Mouse (Mus musculus) heart, postnatal 36 days (tissue): ENCODE data around the gene Rhoh. TPM values are rescaled to one million over a fixed set of nuclear protein-coding genes. Genes with fewer than 3 reads are reported as not detected.

Experiments
- DNase-seq, 2 experiments: peaks; one replicate each; pipeline ENCODE4 v3.0.0; 2021 to 2022
- intact Hi-C: fragments of 180-260 bp; cut with DNase I; formaldehyde crosslinking; loops from one replicate; pipeline ENCODE4 v1.15.1; 2025
- total RNA-seq, 2 experiments: library from RNA; stranded (reverse); gene quantifications; 2 replicates each; pipeline ENCODE4 v1.2.3; 2021

The Rhoh gene
- total RNA-seq, 2 experiments from 2014 or later, result 0.42 to 0.92 TPM

DNA sequence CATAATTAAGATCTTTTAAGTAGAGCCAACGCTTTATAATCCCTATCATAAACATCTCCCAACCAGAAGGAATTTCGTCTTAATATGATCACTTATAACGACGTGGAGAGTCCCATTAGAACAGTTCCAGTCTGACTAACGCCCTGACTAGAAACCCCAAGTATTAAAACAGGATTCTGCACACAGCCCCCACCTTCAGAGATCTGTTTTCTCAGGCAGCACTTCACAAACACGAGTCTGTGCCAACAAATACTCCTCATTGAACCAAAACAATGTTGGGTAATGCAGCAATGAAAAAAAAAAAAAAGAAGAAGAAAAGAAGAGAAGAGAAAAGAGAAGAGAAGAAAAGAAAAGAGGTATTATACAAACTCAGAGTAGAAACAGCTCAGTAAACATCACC, 1.6 kb upstream of the Rhoh start:
- DNase-seq, result no peak
- intact Hi-C loops, result no loop called here

DNA sequence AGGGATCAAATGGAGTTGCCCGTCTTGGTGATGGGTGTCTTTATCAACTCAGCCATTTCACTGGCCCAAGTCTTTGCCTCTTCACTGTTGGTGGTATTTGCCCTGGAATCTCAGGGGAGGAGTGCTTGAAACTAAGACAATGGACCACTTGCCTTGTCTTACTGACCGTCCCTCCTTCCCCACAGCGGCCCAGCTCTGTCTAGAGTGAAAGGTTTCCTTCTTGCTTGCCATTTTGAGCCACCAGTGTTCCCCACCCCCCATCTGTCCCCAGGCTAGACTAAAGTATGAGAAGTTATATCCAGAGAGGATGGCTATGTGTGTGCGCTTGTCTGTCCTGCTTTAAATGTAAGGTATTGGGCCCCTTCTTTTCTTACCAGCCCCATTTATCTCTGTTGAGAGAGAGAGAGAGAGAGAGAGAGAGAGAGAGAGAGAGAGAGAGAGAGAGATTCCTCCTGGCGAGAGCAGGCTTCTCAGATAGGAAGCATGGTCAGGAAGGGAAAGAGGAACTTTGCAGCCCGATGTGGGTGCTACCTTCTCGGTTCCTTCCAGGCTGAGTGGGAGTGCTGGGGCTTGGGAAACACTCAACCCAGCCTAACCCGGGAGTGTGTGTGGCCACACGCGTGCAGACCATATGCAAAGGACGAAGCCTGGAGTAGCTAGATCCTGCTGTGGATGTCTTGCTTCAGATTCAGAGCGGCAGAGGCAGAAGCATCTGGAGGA, 572 bp upstream of the Rhoh start:
- peak in 1 of 2 experiments; percentile 24 for DNase-seq
- intact Hi-C loops, result no loop called here

DNA sequence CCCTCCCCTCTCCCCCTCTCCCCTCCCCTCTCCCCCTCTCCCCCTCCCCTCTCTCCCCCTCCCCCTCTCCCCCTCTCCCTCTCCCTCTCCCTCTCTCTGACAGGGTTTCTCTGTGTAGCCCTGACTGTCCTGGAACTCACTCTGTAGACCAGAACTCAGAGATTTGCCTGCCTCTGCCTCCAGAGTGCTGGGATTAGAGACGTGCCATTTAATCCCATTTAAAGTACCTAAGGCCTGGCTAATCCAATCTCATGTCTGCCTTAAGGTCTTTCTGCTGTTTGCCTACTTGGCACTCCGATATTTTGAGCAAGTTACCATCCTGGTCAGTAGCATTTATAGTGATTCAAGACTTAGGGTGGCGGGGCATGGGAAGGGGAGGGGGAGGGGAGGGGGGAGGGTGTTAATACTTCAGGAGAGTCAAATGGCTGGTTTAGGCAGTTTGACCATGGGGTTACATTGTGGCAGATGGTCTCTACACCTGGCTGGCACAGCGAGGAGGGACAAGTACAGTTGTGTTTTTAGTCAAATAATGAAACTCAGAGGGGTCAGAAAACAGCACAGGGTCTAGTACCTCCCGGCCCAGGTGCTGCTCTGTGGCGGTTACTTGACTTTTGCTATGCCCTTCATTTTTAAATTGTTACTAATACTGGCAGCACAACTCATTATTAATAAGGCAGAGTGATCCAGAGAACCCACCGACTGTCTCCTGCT, 1.4 kb downstream of the Rhoh start:
- no peak for DNase-seq
- intact Hi-C loops, result no loop called here

DNA sequence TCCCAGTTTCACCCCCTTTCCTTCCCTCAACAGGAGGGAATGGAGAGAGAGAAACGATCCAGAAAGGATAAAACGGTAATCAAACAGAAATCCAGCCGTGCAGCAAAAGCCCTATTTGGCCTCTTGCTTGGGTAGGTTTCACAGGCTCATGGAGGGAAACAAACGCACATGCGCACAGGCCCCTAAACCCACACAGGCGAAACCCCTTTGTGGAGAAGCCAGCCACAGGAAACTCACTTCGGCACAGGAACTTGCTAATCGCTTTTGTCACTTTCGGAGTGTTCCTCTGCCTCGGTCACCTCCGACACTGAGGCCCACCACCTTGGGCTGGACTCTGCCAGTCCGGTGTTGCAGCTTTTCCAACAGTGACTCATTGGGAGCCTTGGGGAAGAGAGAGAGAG, 2.3 kb downstream of the Rhoh start:
- intact Hi-C loops, result no loop called here

DNA sequence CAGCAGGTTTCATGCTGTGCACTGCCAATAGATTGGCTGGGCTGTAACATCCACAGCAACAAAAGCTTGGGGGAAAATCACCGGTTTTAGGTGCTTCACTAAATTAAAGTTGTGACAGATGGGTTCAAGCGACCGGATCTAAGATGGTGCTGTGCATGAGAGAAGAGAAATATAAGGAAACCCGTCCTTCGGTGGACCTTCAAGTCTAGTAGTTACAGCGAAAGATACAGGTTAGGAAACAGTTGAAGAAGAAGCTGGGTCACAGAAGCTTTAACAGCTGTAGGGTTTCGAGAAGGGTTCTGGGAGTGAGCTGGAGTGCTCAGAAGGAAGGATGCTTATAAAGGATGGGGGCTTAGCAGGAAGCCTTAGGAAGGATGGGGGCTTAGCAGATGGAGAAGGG, 3.5 kb downstream of the Rhoh start:
- intact Hi-C loops, result no loop called here

More for the DNA sequence above, 2.3 kb downstream of the Rhoh start:
- DNase-seq, result peak; percentile 38 to 44

DNA sequence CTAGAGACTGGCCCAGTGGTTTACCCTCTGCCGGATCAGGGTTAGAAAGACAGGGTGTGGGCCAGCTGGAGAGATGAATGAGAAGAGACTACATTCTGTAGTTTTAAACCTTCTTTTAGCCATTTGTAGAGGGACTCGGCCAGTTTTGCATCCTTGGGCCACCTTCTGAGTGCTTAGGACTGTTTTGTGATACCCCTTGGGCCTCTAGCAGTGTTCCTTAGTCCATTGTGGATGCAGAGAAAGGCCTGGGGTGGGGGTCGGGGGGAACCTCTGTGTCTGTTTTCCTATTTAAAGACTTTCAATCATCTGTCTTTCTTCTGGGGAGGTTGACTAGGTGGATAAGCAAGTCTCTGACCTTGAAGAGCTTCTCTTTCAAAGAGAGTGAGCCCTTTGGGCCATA, 3.9 kb downstream of the Rhoh start:
- intact Hi-C loops, result no loop called here
- no peak for DNase-seq

More for the DNA sequence above, 3.5 kb downstream of the Rhoh start:
- no peak for DNase-seq

DNA sequence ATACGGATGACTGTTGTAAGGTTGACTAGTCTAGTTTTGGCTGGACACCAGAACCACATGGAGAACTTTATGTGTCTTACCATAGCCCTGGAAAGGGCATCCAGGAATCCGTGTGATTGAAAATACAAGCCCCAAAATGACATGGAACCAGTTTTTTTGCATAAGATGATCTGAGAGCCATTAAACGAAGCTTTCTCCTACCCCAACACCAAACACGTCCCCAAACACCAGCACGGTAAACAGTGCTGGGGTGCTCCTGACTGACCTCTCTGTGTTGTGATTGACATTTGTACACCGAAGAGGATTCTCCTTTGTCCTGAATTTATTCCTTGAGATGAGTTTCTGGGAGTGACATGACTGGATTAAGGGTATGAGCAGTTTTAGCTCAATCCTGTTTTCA, 5.6 kb downstream of the Rhoh start:
- DNase-seq, result no peak
- intact Hi-C loops, result no loop called here

DNA sequence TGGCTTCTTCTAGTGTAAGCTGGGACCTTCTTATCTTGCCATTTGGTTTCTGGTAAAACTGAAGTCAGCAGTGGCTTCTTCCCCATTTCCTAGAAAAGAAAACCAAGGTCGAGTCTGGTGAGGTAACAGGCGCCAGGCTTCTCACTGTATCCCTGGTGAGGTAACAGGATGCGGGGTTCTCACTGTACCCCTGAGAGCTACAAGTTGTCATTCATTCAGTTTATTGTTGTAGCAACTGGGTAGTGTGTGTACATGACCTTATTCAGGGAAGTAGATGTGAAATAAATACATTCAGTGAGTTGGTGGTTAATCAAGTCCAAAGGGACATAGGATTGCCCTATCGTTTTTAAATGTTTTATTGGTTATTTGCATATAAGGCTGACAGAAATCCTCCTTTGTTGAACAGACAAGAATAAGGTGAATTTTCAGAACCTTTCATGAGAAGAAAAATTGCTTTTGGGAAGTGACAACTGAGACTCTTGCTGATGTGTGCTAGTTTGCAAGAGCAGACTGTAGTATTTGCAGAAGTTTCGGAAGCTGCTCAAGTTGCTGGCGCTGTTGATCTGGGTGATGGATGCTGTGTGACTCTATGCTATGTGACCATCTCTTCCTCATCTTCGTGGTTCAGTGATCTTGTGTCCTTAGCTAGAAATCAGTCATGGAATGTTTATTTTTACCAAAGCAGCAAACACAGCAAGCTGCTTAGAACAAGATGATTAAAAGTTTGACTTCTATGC, 6.5 kb downstream of the Rhoh start:
- DNase-seq, result no peak
- intact Hi-C loops, result no loop called here

DNA sequence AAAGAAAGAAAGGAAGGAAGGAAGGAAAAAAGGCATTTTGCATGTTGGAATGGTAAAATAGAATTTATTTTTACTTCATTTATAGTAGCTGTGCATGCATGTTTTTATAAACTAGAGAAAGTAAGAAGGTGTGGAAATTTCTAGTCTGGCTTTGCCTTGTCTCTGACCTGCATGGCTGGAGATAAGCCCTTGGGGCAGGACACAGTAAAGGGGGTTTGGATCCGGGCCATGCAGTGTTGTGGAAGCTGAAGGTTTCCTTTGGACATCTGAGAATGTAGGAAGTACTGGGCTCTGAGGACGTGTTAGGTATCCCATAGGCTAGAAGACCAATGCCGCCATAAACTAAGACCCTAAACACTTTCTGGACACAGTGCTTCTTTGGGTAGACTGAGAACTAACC, 7.4 kb downstream of the Rhoh start:
- intact Hi-C loops, result no loop called here
- DNase-seq, result no peak

DNA sequence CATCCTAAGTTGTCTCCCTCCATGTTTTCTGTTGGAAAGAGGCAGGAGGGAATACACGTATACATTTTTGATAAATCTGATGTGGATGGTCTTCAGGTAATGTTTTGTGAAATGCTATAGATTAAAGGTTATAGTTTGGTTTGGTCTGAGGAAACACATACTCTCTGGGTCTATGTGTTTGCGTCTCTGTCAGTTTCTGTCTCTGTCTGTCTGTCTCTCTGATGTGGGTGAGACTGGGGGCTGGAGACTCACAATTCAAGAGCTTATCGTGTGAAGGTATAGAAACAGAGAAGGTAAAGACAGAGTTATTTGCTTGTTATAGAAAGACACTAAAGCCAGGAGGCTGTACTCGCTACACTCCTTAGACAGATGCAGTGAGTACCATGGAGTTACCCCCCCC, 8.6 kb downstream of the Rhoh start:
- DNase-seq, result no peak
- intact Hi-C loops, result no loop called here

DNA sequence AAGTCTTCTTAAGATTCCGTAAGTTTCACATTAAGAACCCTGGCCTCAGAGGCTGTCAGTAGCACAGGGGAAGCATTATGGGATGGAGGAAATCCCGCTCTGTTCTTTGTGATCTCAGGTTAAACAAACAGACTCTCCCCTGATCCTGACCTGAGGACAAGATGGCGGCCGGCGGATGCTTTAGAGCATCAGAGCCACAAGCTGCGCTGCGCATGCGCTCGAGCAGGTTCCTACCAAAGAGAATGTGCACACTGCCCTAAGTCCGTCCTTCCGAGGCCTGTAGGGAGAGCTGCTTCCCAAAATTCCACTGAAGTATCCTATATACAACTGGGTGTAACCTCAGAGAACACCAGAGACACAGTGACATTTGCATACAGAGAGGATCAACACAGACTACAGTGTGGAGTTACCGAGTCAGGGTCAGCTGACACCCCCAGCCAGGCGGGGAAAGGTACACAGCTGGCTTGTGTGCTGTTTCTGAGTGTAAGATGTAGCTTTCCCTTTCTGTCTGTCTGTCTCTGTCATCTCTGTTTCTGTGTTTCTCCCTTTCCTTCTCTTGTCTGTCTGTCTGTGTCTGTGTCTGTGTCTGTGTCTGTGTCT, 10.4 kb downstream of the Rhoh start:
- intact Hi-C loops, result no loop called here

DNA sequence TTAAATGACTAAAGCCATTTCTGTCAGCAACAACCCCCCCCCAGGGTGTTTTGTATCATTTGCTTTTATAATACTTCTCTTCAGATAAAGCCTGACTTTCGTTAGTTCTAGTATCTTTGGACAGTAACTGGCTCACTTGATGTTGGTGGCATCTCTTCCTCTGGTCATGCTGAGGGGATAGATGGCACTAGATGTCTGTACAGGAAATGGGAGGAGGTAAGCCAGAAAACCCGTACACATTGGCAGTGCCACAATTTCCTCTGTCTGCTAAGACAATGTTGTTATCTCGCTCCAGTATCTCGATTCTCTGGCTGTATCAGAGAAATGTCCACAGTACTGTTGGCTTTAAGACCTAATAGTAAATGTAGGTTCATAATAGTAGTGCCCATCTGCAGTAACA, 12.2 kb downstream of the Rhoh start:
- intact Hi-C loops, result no loop called here
- DNase-seq, result no peak

More for the DNA sequence above, 10.4 kb downstream of the Rhoh start:
- no peak for DNase-seq

DNA sequence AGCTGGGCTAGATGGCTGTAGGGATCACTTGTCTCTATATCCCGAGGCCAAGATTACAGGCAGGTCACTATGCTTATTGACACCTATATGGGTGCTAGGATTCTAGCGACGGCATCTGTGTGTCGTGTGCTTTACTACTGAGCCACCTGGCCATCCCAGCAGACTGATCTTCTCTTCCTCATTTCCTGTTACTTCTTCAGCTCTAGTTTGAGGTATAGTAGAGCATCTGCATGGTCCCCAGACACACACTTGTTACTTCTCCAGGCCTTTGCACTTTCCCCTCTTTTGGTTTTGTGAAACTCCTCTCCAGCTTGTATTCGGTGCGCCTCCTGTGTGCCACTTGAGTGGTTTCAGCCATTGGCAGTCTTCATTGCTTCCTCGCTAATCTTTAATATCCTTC, 14.3 kb downstream of the Rhoh start:
- intact Hi-C loops, result no loop called here
- DNase-seq, result no peak

DNA sequence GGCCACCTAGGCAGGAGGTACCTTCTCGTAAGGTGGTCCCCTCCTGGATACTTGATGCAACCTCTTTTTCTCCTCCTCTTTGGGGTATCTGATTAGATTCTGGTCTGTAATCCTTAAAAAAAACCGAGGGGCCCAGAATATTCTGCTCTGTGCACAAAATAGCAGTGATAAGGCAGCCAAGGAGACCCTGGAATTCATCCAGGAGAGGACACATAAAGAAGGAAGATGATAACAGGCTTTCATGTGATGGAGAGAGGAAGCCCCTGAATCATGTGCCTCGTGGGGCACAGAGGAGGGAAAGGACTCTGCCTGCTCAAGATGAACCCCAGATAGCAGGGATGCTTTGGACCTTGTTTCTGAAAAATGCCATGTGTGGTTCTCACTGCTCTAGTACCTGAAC, 17.4 kb downstream of the Rhoh start:
- no peak for DNase-seq
- intact Hi-C loops, result no loop called here

DNA sequence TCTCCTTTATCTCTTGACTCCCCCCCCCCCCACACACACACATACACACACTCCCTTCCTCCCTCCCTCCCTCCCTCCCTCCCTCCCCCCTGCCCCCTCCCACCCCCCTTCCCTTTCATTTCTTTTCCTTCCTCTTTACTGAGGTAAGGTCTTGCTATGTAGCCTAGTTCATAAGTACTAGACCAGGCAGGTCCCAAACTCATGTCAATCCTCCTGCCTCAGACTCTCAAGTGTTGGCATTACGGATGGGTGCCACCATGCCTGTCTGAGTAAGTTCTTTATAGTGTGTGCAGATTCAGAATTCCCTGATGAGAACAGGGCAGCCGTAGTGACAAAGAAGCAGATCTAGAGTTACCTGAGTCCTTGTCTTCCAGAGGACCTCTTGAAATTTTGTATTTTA, 20.2 kb downstream of the Rhoh start:
- DNase-seq, result no peak
- intact Hi-C loops, result no loop called here

DNA sequence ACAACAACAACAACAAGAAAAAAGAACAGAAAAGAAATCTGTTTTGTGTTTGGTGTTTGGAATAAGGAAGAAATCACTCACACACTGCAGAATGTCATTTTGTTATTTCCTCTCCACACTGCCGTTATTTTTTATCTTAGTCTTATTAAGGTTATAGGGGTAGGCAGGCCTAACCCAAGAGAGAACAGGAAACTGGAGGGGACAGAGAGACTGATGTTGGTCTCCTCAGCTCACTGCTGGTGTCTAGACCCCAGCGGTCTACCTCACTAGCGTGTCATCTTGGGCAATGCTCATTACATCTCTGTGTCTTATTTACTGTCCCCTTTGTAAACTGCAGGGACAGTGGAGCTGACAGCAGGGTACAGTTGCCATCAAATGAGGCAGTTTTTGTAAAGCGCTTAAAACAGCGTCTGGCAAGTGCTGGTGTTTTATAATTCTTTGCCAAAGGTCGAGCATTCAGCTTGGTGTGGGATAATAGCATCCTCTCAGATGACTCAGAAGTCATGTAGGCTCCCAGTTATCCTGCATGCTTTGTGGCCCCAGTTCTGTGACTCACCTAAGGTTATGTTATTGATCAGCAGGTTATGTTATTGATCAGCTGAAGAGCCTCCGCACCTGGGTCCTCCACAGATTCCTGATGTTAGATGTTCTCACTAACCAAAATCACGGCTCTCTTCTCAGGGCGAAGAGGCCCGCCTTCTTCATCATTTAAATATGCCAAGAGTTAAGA, 21.6 kb downstream of the Rhoh start:
- intact Hi-C loops, result no loop called here

DNA sequence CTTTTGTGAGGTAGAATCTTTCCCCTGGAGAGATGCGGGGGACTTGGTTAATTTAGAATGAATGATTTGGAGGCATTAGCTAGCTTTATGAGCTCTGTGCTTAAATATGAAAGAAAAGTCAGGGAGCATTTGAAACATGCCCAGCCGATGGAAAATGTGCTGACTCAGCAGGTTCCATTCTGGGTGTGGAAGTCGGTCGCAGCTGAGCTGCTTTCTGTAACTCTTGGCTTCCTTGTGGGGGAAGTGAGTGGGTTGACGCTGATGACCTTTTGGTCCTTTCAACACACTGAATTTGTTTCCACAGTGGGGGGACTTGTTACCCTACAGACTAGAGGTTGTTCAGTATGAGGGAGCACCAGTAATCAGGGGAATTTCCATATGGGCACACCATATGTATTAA, 22.3 kb downstream of the Rhoh start:
- no peak for DNase-seq
- intact Hi-C loops, result no loop called here

More for the DNA sequence above, 21.6 kb downstream of the Rhoh start:
- no peak for DNase-seq

DNA sequence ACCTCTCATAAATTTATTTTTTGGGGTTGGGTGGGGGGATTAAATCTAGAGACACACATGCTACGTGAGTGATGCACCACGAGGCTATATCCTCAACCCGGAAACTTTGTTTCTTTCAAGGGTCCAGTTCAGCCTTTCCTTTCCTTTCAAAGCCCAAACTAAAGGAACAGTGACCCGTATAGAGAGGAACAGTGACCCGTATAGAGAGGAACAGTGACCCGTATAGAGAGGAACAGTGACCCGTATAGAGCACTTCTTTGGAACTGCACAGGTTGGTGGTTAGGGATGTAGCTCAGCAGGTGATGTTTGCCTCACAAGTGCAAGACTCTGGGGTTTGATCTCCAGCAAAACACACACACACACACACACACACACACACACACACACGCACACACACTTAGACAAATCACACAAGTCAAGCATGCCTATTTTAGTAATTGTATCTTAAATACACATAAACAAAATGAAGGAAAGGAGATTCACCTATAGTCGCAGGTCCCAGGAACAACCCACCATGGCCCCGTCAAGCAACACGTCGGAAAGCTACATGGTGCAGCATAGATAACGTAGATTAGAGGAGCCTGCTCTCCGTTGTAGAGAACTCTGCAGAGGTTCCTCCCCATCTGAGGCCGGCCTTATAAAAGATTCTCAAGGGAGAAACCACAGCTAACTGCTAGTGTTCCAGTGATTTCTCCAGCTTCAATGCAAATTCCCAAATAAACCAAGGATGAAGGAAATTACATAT, 24.9 kb downstream of the Rhoh start:
- DNase-seq, result no peak
- intact Hi-C loops, result no loop called here

DNA sequence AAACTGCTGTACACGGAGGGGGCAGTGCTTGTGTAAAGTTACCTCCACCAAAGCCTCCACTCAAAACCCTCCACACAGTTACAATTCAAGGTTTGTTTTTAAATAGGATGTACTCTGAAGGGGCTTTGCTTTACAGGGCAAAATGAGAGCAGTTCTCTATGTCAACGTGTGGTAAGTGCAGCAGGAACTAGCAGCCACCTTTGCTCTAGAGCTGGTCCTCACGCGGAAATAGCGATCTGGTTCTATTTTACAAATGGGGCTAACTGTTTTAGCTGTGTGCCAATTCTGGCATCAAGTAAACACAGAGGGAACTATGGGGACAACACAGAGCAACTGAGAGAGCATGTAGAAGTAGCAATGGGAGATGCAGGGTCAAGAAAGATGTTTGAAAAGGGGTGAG, 27.1 kb downstream of the Rhoh start:
- DNase-seq, result no peak
- intact Hi-C loops, result no loop called here

DNA sequence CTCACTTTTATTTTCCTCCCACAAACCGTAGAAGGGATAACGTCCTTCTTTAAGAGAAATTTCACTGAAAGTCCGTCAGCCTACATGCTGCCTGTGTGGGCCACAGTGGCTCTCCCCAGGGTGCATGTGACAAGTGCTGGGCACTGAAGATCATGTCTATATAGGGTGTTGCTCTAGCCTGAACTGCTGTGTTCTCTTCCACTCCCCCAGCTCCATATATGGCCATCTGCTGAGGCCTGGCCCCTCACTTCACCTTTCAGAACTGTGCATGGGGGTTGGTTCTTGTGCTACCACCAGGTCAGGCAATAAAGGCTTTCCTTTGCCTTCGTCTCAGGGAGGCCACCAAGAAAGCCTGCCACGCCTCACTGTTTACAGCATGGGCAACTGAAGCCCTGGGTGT, 28.0 kb downstream of the Rhoh start:
- intact Hi-C loops, result no loop called here
- DNase-seq, result no peak
